Mouse (Mus musculus): Measurements from ENCODE around the gene Inafm2. TPM values are rescaled to one million over a fixed set of nuclear protein-coding genes. Genes with fewer than 3 reads are reported as not detected.
A peak's percentile ranks its signal among the peaks of the same experiment; 100 is the strongest.

Inafm2 gene
- total RNA-seq, 2 experiments from 2014 or later, result 3.6 to 8.4 TPM

- no peak for ATAC-seq (replicated peaks; ENCODE audit: low FRiP score, poor library complexity, severe bottlenecking)
Observed at GRCm38 (mm10) chr2:118775846-118776245, 30.3 kb downstream of the Inafm2 start.

GRCm38 (mm10) chr2:118776295-118776694 lies 30.7 kb downstream of the Inafm2 start:
- no peak for ATAC-seq (replicated peaks; ENCODE audit: low FRiP score, poor library complexity, severe bottlenecking)

- no peak for ATAC-seq (replicated peaks; ENCODE audit: low FRiP score, poor library complexity, severe bottlenecking)
Observed at GRCm38 (mm10) chr2:118778418-118778817, 32.9 kb downstream of the Inafm2 start.

GRCm38 (mm10) chr2:118779065-118779464 lies 33.5 kb downstream of the Inafm2 start:
- ATAC-seq (replicated peaks; ENCODE audit: low FRiP score, poor library complexity, severe bottlenecking), result no peak

- ATAC-seq (replicated peaks; ENCODE audit: low FRiP score, poor library complexity, severe bottlenecking), result peak; percentile 88
Observed at GRCm38 (mm10) chr2:118779504-118780480, 34.2 kb downstream of the Inafm2 start, which contains the start of gene Disp2. Gene Disp2 (plus strand): TSS chr2:118779719.

- ATAC-seq (replicated peaks; ENCODE audit: low FRiP score, poor library complexity, severe bottlenecking), result no peak
Observed at GRCm38 (mm10) chr2:118781115-118781514, 35.6 kb downstream of the Inafm2 start.

- ATAC-seq (replicated peaks; ENCODE audit: low FRiP score, poor library complexity, severe bottlenecking), result no peak
Observed at GRCm38 (mm10) chr2:118782303-118782702, 36.7 kb downstream of the Inafm2 start.

- no peak for ATAC-seq (replicated peaks; ENCODE audit: low FRiP score, poor library complexity, severe bottlenecking)
Observed at GRCm38 (mm10) chr2:118783093-118783492, 37.5 kb downstream of the Inafm2 start.

- no peak for ATAC-seq (replicated peaks; ENCODE audit: low FRiP score, poor library complexity, severe bottlenecking)
Observed at GRCm38 (mm10) chr2:118783663-118784062, 38.1 kb downstream of the Inafm2 start.

GRCm38 (mm10) chr2:118786525-118786924 lies 41.0 kb downstream of the Inafm2 start:
- ATAC-seq (replicated peaks; ENCODE audit: low FRiP score, poor library complexity, severe bottlenecking), result no peak

- ATAC-seq (replicated peaks; ENCODE audit: low FRiP score, poor library complexity, severe bottlenecking), result no peak
Observed at GRCm38 (mm10) chr2:118789501-118789900, 43.9 kb downstream of the Inafm2 start.

GRCm38 (mm10) chr2:118790221-118790550 lies 44.6 kb downstream of the Inafm2 start:
- ATAC-seq (replicated peaks; ENCODE audit: low FRiP score, poor library complexity, severe bottlenecking), result no peak

- ATAC-seq (replicated peaks; ENCODE audit: low FRiP score, poor library complexity, severe bottlenecking), result peak; percentile 35
Observed at GRCm38 (mm10) chr2:118790551-118791525, 45.3 kb downstream of the Inafm2 start.

- ATAC-seq (replicated peaks; ENCODE audit: low FRiP score, poor library complexity, severe bottlenecking), result no peak
Observed at GRCm38 (mm10) chr2:118791591-118792258, 46.2 kb downstream of the Inafm2 start.

- no peak for ATAC-seq (replicated peaks; ENCODE audit: low FRiP score, poor library complexity, severe bottlenecking)
Observed at GRCm38 (mm10) chr2:118792259-118792613, 46.7 kb downstream of the Inafm2 start.

- no peak for ATAC-seq (replicated peaks; ENCODE audit: low FRiP score, poor library complexity, severe bottlenecking)
Observed at GRCm38 (mm10) chr2:118793636-118794035, 48.1 kb downstream of the Inafm2 start.

Data from erythroid progenitor cell, adult 5-6 weeks (primary cell).